In the genomic region with DNA sequence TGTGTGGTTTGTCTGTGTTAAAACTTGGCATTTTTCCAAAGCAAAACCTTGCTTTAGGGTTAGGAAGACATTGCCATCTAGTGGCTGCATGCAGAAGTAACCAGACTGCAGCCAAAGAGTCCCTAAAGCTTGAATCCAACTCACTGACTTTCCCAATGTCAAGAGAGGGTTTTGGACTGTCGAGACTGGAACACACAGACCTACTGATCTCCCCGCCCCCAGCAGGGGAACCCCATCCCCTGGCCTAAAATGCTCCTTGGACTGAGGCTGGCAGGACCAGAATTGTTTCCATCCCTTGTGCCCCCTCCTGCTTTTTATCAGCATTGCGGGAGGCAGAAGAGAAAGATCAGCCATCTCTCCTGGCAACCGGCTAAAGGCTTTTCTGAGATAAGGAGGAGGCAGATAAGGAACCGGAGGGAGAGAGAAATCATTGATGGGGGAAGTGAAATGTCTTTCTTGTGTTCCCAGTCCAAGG, we compare ENCODE assay signal across 8 mouse cellular contexts. TPM values are rescaled to one million over a fixed set of nuclear protein-coding genes. Genes with fewer than 3 reads are reported as not detected.
DNase-seq lines count a peak whose midpoint lies in the region; ATAC-seq and TF ChIP-seq lines count a peak whose summit lies in the region.

No protein-coding gene starts in this region.

- no peak overlapping the region for H3K27ac ChIP-seq in cerebellum, adult 2 months (ENCODE audit: insufficient read depth, low read length)
- no peak overlapping the region for H3K27ac ChIP-seq in left cerebral cortex, adult 2 months

- POLR2A ChIA-PET in Patski (lab: Charles Lee), result interaction anchor here (0.7 to 1.1 kb wide), 2 partner anchors 209 to 262 kb away, joined by 3 read pairs; no protein-coding TSS in a partner anchor

- no peaks in the 10 kb centered on the region for H3K27me3 ChIP-seq in Patski
- no peaks in the 10 kb centered on the region for H3K27me3 ChIP-seq in cerebellum, adult 2 months (ENCODE audit: control insufficient read depth, insufficient read depth, low read length)

- CTCF ChIA-PET in Patski (lab: Charles Lee), result interaction anchor here (0.8 to 3.5 kb wide), 12 partner anchors 15 to 287 kb away, joined by 3 to 28 read pairs (median 5); no protein-coding TSS in a partner anchor

- DNase-seq in Patski (ENCODE audit: low read depth, low spot score), result no peak
- peak; percentile 29 to 48 for DNase-seq in cerebellum, adult 2 months
- DNase-seq in frontal cortex, postnatal 36 days (ENCODE audit: low spot score in 2 of 2), result peak; percentile 51 to 81
- DNase-seq in induced T-regulatory cell, adult 2 months (ENCODE audit: low read depth), result peak; percentile 43
- DNase-seq in left cerebral cortex, adult 2 months (ENCODE audit: extremely low spot score in 1 of 2, low spot score in 2 of 2), result peak; percentile 49 to 61
- peak; percentile 64 to 82 for DNase-seq in right cerebral cortex, adult 2 months (ENCODE audit: low spot score in 2 of 2)

- TF ChIP-seq CTCF in Patski (IDR thresholded peaks at IDR 0.05), result peak; percentile 86
- TF ChIP-seq CTCF in cerebellum, adult 2 months (IDR thresholded peaks at IDR 0.05; ENCODE audit: borderline replicate concordance, insufficient read depth, low read depth, low read length), result peak; percentile 43; the same call in 1 of the 2 replicates
- peak; percentile 73 for TF ChIP-seq CTCF in left cerebral cortex, adult 2 months (IDR thresholded peaks at IDR 0.05)

- intact Hi-C loops in left cerebral cortex, adult 2 months (cut with DNase I), result loop anchor here (1.0 to 10.0 kb wide), 5 partner anchors 75 to 670 kb away; no protein-coding TSS in a partner anchor

- ATAC-seq in Patski, result no peak
- peak; percentile 68; the same call in 1 of the 2 replicates for ATAC-seq in megakaryocyte-erythroid progenitor cell, adult 5-6 weeks (replicated peaks; ENCODE audit: low FRiP score, low TSS enrichment, poor library complexity, severe bottlenecking)
- no peak for ATAC-seq in inflammation-experienced regulatory T-cells, adult 6 months

- no peak for TF ChIP-seq POLR2A in cerebellum, adult 2 months (IDR thresholded peaks at IDR 0.05; ENCODE audit: borderline replicate concordance, insufficient read depth, low read length)

- no peak overlapping the region for H3K4me3 ChIP-seq in cerebellum, adult 2 months (replicated peaks; ENCODE audit: insufficient read depth, low read depth, low read length)
- 0 out of 2 replicates have a peak overlapping the region, but pooled peaks have one; percentile 9 for H3K4me3 ChIP-seq in left cerebral cortex, adult 2 months

- 17% methylated on average over 5 of the region's 5 CpGs for WGBS in cerebellum, adult 2 months

- H3K4me1 ChIP-seq in cerebellum, adult 2 months (ENCODE audit: control insufficient read depth, insufficient read depth, low read length), result no peaks in the 10 kb centered on the region

- in situ Hi-C loops in Patski (cut with MboI; ENCODE audit: low pct_unique_long_range_greater_than_20kb), result loop anchor here (5.0 to 10.0 kb wide), 4 partner anchors 75 to 673 kb away; no protein-coding TSS in a partner anchor

RNA-seq across cellular contexts. Expression of a gene that starts 44.4 kb away (rescaled TPM):
- polyA plus RNA-seq in Patski (2021), result 2.9 TPM
- polyA plus RNA-seq in cerebellum, adult 2 months (2012; rRNA removed), result 0.11 and 0.13 TPM in 2 replicates
- under 1 TPM; 0.11 to 0.19 TPM for total RNA-seq in left cerebral cortex, adult 2 months (2021)
- not detected in 2 replicates for total RNA-seq in megakaryocyte-erythroid progenitor cell, adult 5-6 weeks (2014; fragmentation: Nextera tagmentation)
- not detected in 2 replicates for total RNA-seq in megakaryocyte-erythroid progenitor cell, adult 5-6 weeks (2017)
- under 1 TPM in 2 of 3 experiments, not detected in 1; 0.57 to 0.62 TPM for polyA plus RNA-seq in inflammation-experienced regulatory T-cells, adult 6 months (2017; shearing (Covaris generic))
